Mouse (Mus musculus) heart, embryonic 11.5 days (tissue): ENCODE measurements around the gene Nprl3. TPM values are rescaled to one million over a fixed set of nuclear protein-coding genes. Genes with fewer than 3 reads are reported as not detected.

Experiments used
- ATAC-seq: fragments of 200-750 bp; cut with Nextera tagmentation; replicated peaks from 2 replicates; pipeline ENCODE4 v1.8.0; 2017; ENCODE audit warnings: moderate library complexity; ENCODE audit not compliant: insufficient number of reproducible peaks, low FRiP score, low TSS enrichment
- H3K27ac ChIP-seq: fragments of 300-500 bp; sonication (generic); 2 replicates; pipeline ENCODE4 v1.5.1; 2014; ENCODE audit warnings: mild to moderate bottlenecking, low read depth, low read length
- H3K27me3 ChIP-seq: fragments of 300-500 bp; sonication (generic); 2 replicates; pipeline ENCODE4 v1.6.1; 2014; ENCODE audit warnings: mild to moderate bottlenecking, low read length, mixed read lengths; ENCODE audit not compliant: control insufficient read depth, insufficient read depth
- H3K36me3 ChIP-seq: fragments of 300-500 bp; sonication (generic); 2 replicates; pipeline ENCODE4 v1.6.1; 2014; ENCODE audit warnings: mild to moderate bottlenecking, low read length, moderate library complexity, mixed read lengths; ENCODE audit not compliant: control insufficient read depth, insufficient read depth
- H3K4me1 ChIP-seq: fragments of 300-500 bp; sonication (generic); 2 replicates; pipeline ENCODE4 v1.6.1; 2014; ENCODE audit warnings: low read length; ENCODE audit not compliant: control insufficient read depth, insufficient read depth
- H3K4me2 ChIP-seq: fragments of 300-500 bp; sonication (generic); 2 replicates; pipeline ENCODE4 v1.6.1; 2014; ENCODE audit warnings: mild to moderate bottlenecking, moderate library complexity
- H3K4me3 ChIP-seq: fragments of 300-500 bp; sonication (generic); 2 replicates; pipeline ENCODE4 v1.5.1; 2014; ENCODE audit warnings: low read depth, low read length
- H3K9ac ChIP-seq: fragments of 300-500 bp; sonication (generic); 2 replicates; pipeline ENCODE4 v1.6.1; 2014; ENCODE audit warnings: mild to moderate bottlenecking, low read depth, low read length, moderate library complexity
- H3K9me3 ChIP-seq: fragments of 300-500 bp; sonication (generic); replicated peaks from 2 replicates; pipeline ENCODE4 v1.6.1; 2016; ENCODE audit warnings: low read length; ENCODE audit not compliant: control insufficient read depth
- WGBS: fragments of 180-500 bp; shearing (Covaris S2); extraction: QIAGEN DNeasy Blood & Tissue Kit; methylation state at CpG from one replicate; pipeline ENCODE4 v1.1.7; 2014; ENCODE audit not compliant: insufficient replicate concordance; 5-methylcytosine and 5-hydroxymethylcytosine counted together
- polyA plus RNA-seq: library from polyadenylated mRNA; unstranded; fragments of >200 nt; fragmentation: Nextera tagmentation; extraction: Ambion mirVana; gene quantifications from 2 replicates; pipeline ENCODE4 v1.2.1, GENCODE M21; 2014

Nprl3 gene
- 26.1 and 34.6 TPM in 2 replicates for polyA plus RNA-seq

GRCm38 (mm10) chr11:32267188-32267884 lies at the start of gene Nprl3:
Nprl3 (minus strand) TSS chr11:32267707.
- peak within 1 kb of the TSS; percentile 87 for H3K4me3 ChIP-seq
- no peaks in the 10 kb centered on the region for H3K9me3 ChIP-seq
- peak within 1 kb of the TSS; percentile 98 for H3K9ac ChIP-seq
- no peaks in the 10 kb centered on the region for H3K27me3 ChIP-seq
- under 1% methylated on average over 54 of the region's 54 CpGs for WGBS
- peaks cover 7% of the 10 kb centered on the region; the same call in 1 of the 2 replicates for H3K4me1 ChIP-seq
- H3K36me3 ChIP-seq, result no peaks in the 10 kb centered on the region
- peak within 1 kb of the TSS; percentile 96 for H3K27ac ChIP-seq
- peak within 1 kb of the TSS; percentile 77 for H3K4me2 ChIP-seq
- peak; percentile 91 for ATAC-seq

GRCm38 (mm10) chr11:32316009-32316408 lies 48.5 kb upstream of the Nprl3 start:
- H3K9ac ChIP-seq, result no peak overlapping the region
- H3K27me3 ChIP-seq, result no peaks in the 10 kb centered on the region
- H3K4me2 ChIP-seq, result no peak overlapping the region
- no peaks in the 10 kb centered on the region for H3K9me3 ChIP-seq
- H3K4me1 ChIP-seq, result 0 out of 2 replicates have a peak, but pooled peaks cover 4% of the 10 kb centered on the region
- no peak overlapping the region for H3K4me3 ChIP-seq
- no peaks in the 10 kb centered on the region for H3K36me3 ChIP-seq
- 79% methylated on average over 3 of the region's 3 CpGs for WGBS
- no peak overlapping the region for H3K27ac ChIP-seq
- ATAC-seq, result no peak

GRCm38 (mm10) chr11:32309928-32310327 lies 42.4 kb upstream of the Nprl3 start:
- Histone ChIP-seq H3K4me1 (0 out of 2 replicates have a peak, but pooled peaks cover 4% of the 10 kb centered on the region), H3K36me3 (no peaks in the 10 kb centered on the region), H3K27me3 (no peaks in the 10 kb centered on the region), H3K4me2 (no peak overlapping the region), H3K27ac (no peak overlapping the region), H3K4me3 (no peak overlapping the region), H3K9me3 (no peaks in the 10 kb centered on the region), H3K9ac (no peak overlapping the region)
- WGBS, result 62% methylated on average over 3 of the region's 3 CpGs
- ATAC-seq, result 0 out of 2 replicates have a peak, but pooled peaks have one; percentile 49

- H3K9me3 ChIP-seq, result no peaks in the 10 kb centered on the region
- no peaks in the 10 kb centered on the region for H3K27me3 ChIP-seq
- no peak overlapping the region for H3K4me2 ChIP-seq
- WGBS, result 72% methylated on average over 4 of the region's 4 CpGs
- no peaks in the 10 kb centered on the region for H3K36me3 ChIP-seq
- H3K9ac ChIP-seq, result no peak overlapping the region
- no peak overlapping the region for H3K27ac ChIP-seq
- H3K4me3 ChIP-seq, result no peak overlapping the region
- no peak for ATAC-seq
- H3K4me1 ChIP-seq, result 0 out of 2 replicates have a peak, but pooled peaks cover 4% of the 10 kb centered on the region
Observed at GRCm38 (mm10) chr11:32309446-32309845, 41.9 kb upstream of the Nprl3 start.

- Histone ChIP-seq H3K4me1 (no peaks in the 10 kb centered on the region), H3K9ac (no peak overlapping the region), H3K9me3 (no peaks in the 10 kb centered on the region), H3K4me3 (no peak overlapping the region), H3K36me3 (no peaks in the 10 kb centered on the region), H3K27me3 (no peaks in the 10 kb centered on the region; the same call in 1 of the 2 replicates), H3K4me2 (no peak overlapping the region), H3K27ac (no peak overlapping the region)
- no peak for ATAC-seq
- 81% methylated on average over 1 of the region's 1 CpGs for WGBS
Observed at GRCm38 (mm10) chr11:32307006-32307405, 39.5 kb upstream of the Nprl3 start.

- Histone ChIP-seq H3K27ac (no peak overlapping the region), H3K27me3 (peaks cover 11% of the 10 kb centered on the region), H3K4me1 (no peaks in the 10 kb centered on the region), H3K36me3 (no peaks in the 10 kb centered on the region), H3K9ac (no peak overlapping the region), H3K9me3 (no peaks in the 10 kb centered on the region), H3K4me3 (no peak overlapping the region), H3K4me2 (no peak overlapping the region)
- no peak for ATAC-seq
- WGBS, result 57% methylated on average over 1 of the region's 1 CpGs
Observed at GRCm38 (mm10) chr11:32303455-32303854, 35.9 kb upstream of the Nprl3 start.

- no peaks in the 10 kb centered on the region for H3K9me3 ChIP-seq
- peaks cover 11% of the 10 kb centered on the region for H3K27me3 ChIP-seq
- H3K4me3 ChIP-seq, result no peak overlapping the region
- H3K4me2 ChIP-seq, result no peak overlapping the region
- no peaks in the 10 kb centered on the region for H3K36me3 ChIP-seq
- ATAC-seq, result no peak
- H3K27ac ChIP-seq, result no peak overlapping the region
- WGBS, result 37% methylated on average over 2 of the region's 2 CpGs
- no peak overlapping the region for H3K9ac ChIP-seq
- H3K4me1 ChIP-seq, result no peaks in the 10 kb centered on the region
Observed at GRCm38 (mm10) chr11:32302824-32303419, 35.4 kb upstream of the Nprl3 start.

GRCm38 (mm10) chr11:32301506-32301905 lies 34.0 kb upstream of the Nprl3 start:
- no peaks in the 10 kb centered on the region for H3K36me3 ChIP-seq
- WGBS, result 56% methylated on average over 1 of the region's 1 CpGs
- no peak overlapping the region for H3K4me2 ChIP-seq
- H3K27ac ChIP-seq, result no peak overlapping the region
- no peak overlapping the region for H3K4me3 ChIP-seq
- H3K4me1 ChIP-seq, result no peaks in the 10 kb centered on the region
- no peak overlapping the region for H3K9ac ChIP-seq
- no peak for ATAC-seq
- no peaks in the 10 kb centered on the region for H3K9me3 ChIP-seq
- H3K27me3 ChIP-seq, result peaks cover 11% of the 10 kb centered on the region
